Mouse (Mus musculus) lung, embryonic 15.5 days (tissue): ENCODE measurements around the gene Zfp1. TPM values are rescaled to one million over a fixed set of nuclear protein-coding genes. Genes with fewer than 3 reads are reported as not detected.

Experiments
- ATAC-seq: fragments of 200-750 bp; cut with Nextera tagmentation; 2 replicates; pipeline ENCODE4 v1.8.0; 2017; ENCODE audit warnings: moderate number of reproducible peaks, borderline replicate concordance; ENCODE audit not compliant: low FRiP score, low TSS enrichment; ENCODE audit errors: extremely low read depth
- H3K27ac ChIP-seq: fragments of 300-500 bp; sonication (generic); 2 replicates; pipeline ENCODE4 v1.5.1; 2015; ENCODE audit warnings: moderate library complexity, mild to moderate bottlenecking, inconsistent platforms
- H3K27me3 ChIP-seq: fragments of 300-500 bp; sonication (generic); 2 replicates; pipeline ENCODE4 v1.6.1; 2015; ENCODE audit warnings: inconsistent platforms
- H3K36me3 ChIP-seq: fragments of 300-500 bp; sonication (generic); 2 replicates; pipeline ENCODE4 v1.6.1; 2015; ENCODE audit warnings: inconsistent platforms
- H3K4me1 ChIP-seq: fragments of 300-500 bp; sonication (generic); 2 replicates; pipeline ENCODE4 v1.6.1; 2015; ENCODE audit warnings: inconsistent platforms
- H3K4me2 ChIP-seq: fragments of 300-500 bp; sonication (generic); 2 replicates; pipeline ENCODE4 v1.6.1; 2015; ENCODE audit warnings: inconsistent platforms, mild to moderate bottlenecking, moderate library complexity
- H3K4me3 ChIP-seq: fragments of 300-500 bp; sonication (generic); 2 replicates; pipeline ENCODE4 v1.5.1; 2015; ENCODE audit warnings: mild to moderate bottlenecking, inconsistent platforms
- H3K9ac ChIP-seq: fragments of 300-500 bp; sonication (generic); 2 replicates; pipeline ENCODE4 v1.6.1; 2015; ENCODE audit warnings: inconsistent platforms
- H3K9me3 ChIP-seq: fragments of 300-500 bp; sonication (generic); 2 replicates; pipeline ENCODE4 v1.6.1; 2016; ENCODE audit warnings: inconsistent platforms
- WGBS: fragments of 180-500 bp; shearing (Covaris S2); methylation state at CpG from one replicate; pipeline ENCODE4 v1.1.7; 2015; 5-methylcytosine and 5-hydroxymethylcytosine counted together
- polyA plus RNA-seq: library from polyadenylated mRNA; unstranded; fragments of >200 nt; fragmentation: Nextera tagmentation; extraction: Ambion mirVana; gene quantifications from 2 replicates; pipeline ENCODE4 v1.2.1, GENCODE M21; 2015

The Zfp1 gene
- polyA plus RNA-seq, 1 experiment from 2014 or later = 20.0 TPM

DNA sequence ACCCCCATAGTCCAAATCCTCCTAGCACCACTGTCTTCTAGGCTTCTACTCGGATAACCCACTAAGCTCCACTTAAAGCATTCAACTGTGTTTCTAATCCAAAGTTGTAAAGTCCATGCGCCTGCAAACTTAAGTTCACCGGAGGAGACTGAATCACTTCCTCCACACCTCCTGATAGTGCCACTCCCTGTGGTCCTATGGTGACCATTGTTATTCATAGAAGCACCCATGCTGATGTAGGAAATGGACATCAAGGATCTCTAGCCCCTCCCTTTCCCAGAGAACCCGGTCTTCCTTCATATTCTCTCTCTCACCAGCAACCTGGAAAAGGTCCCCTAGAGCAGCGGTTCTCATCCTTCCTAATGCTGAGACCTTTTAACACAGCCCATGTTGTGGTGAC is 30.0 kb upstream of the Zfp1 start:
- Histone ChIP-seq H3K4me3 (no peak overlapping the region), H3K27me3 (no peaks in the 10 kb centered on the region), H3K4me2 (no peak overlapping the region), H3K27ac (no peak overlapping the region), H3K9ac (no peak overlapping the region), H3K9me3 (no peaks in the 10 kb centered on the region), H3K36me3 (peaks cover 13% of the 10 kb centered on the region), H3K4me1 (peaks cover 16% of the 10 kb centered on the region)
- no peak for ATAC-seq
- WGBS = 74% methylated on average over 5 of the region's 5 CpGs

- peak; percentile 35; the same call in 1 of the 2 replicates for ATAC-seq
- H3K36me3 ChIP-seq = peaks cover 10% of the 10 kb centered on the region
- 69% methylated on average over 6 of the region's 6 CpGs for WGBS
- peak overlapping the region; percentile 57 for H3K27ac ChIP-seq
- no peaks in the 10 kb centered on the region for H3K9me3 ChIP-seq
- H3K4me2 ChIP-seq = no peak overlapping the region
- H3K4me1 ChIP-seq = peaks cover 16% of the 10 kb centered on the region
- H3K9ac ChIP-seq = no peak overlapping the region
- no peaks in the 10 kb centered on the region for H3K27me3 ChIP-seq
- no peak overlapping the region for H3K4me3 ChIP-seq
Observed at GRCm38 (mm10) chr8:111614786-111615701, 28.2 kb upstream of the Zfp1 start.

DNA sequence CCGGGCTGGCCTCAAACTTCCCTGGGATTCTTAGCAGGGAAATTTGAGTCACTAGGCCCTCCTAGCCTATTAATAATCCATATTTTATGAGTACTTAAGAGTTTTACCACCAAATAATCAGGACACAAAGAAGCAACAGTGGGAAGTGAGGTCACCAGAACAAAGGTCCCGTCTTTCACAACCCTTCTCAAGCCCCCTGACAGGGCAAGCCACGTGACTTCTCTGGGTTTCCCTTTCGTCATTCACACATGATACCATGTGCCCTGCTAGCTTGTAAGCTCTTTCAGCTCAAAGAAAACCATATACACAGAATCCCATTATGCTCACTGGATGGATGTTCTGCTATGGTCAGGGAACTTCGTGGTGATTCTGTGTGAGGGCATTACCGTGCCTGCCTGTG is 25.4 kb upstream of the Zfp1 start:
- Histone ChIP-seq H3K4me1 (peaks cover 16% of the 10 kb centered on the region), H3K9ac (no peak overlapping the region), H3K36me3 (peaks cover 9% of the 10 kb centered on the region; the same call in 1 of the 2 replicates), H3K9me3 (no peaks in the 10 kb centered on the region), H3K27me3 (no peaks in the 10 kb centered on the region), H3K4me3 (no peak overlapping the region), H3K27ac (no peak overlapping the region; the same call in 1 of the 2 replicates), H3K4me2 (no peak overlapping the region)
- WGBS = 49% methylated on average over 6 of the region's 6 CpGs
- no peak for ATAC-seq

- no peak for ATAC-seq
- Histone ChIP-seq H3K36me3 (peaks cover 9% of the 10 kb centered on the region; the same call in 1 of the 2 replicates), H3K4me2 (no peak overlapping the region), H3K9ac (no peak overlapping the region), H3K4me3 (no peak overlapping the region), H3K4me1 (peaks cover 16% of the 10 kb centered on the region), H3K27ac (no peak overlapping the region; the same call in 1 of the 2 replicates), H3K9me3 (no peaks in the 10 kb centered on the region), H3K27me3 (no peaks in the 10 kb centered on the region)
- WGBS = 71% methylated on average over 4 of the region's 4 CpGs
Observed at GRCm38 (mm10) chr8:111618273-111618672, 24.9 kb upstream of the Zfp1 start.

GRCm38 (mm10) chr8:111619936-111620335 is 23.3 kb upstream of the Zfp1 start:
- Histone ChIP-seq H3K36me3 (peaks cover 9% of the 10 kb centered on the region; the same call in 1 of the 2 replicates), H3K4me1 (peaks cover 17% of the 10 kb centered on the region), H3K9ac (no peak overlapping the region), H3K9me3 (no peaks in the 10 kb centered on the region), H3K4me2 (no peak overlapping the region), H3K4me3 (no peak overlapping the region), H3K27ac (no peak overlapping the region), H3K27me3 (no peaks in the 10 kb centered on the region)
- no peak for ATAC-seq
- 53% methylated on average over 1 of the region's 1 CpGs for WGBS

DNA sequence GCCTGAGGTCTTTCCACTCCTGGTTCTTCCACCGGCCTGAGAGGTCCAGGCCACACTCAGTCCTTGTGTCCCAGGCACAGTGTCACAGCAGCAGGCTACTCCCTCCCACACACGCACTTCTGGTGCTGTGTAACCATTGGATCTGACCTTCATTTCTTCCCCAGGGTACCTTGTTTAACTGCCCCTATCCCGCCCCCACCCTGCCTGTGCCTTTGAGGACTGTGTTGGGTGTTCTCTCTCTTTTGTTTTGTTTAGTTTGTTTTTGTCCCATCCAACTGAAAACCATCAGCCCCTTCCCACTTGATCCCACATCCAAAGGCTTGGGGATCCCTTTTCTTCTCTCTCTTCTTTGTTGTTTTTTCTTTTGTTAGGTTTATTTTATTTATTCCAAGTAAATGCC is 21.1 kb upstream of the Zfp1 start:
- H3K4me3 ChIP-seq = no peak overlapping the region

DNA sequence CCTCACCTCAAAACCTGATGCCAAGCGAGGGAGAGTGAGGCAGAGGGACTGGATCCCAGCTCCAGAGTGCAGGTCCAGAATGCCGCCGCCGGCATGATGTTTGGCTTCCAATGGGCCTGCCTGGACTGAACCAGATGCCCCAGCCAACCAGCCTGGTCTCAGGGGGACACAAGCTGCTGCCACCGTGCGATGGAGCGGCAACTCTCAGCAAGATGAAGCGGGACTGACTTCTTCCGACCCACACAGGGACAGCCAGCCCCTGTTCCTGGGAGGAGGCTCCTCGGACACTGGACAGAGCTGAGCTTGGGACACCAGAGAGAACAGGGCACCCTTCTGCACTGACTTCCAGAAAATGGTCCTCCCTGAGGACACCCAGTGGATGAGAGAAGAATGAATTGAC is 20.6 kb upstream of the Zfp1 start:
- ATAC-seq = no peak
- Histone ChIP-seq H3K4me2 (no peak overlapping the region), H3K4me1 (peaks cover 11% of the 10 kb centered on the region), H3K27me3 (no peaks in the 10 kb centered on the region), H3K36me3 (peaks cover 9% of the 10 kb centered on the region; the same call in 1 of the 2 replicates), H3K9me3 (no peaks in the 10 kb centered on the region), H3K9ac (no peak overlapping the region), H3K4me3 (no peak overlapping the region), H3K27ac (no peak overlapping the region)
- WGBS = 88% methylated on average over 10 of the region's 10 CpGs

More for the DNA sequence above, 21.1 kb upstream of the Zfp1 start:
- Histone ChIP-seq H3K4me1 (peaks cover 11% of the 10 kb centered on the region), H3K27me3 (no peaks in the 10 kb centered on the region), H3K4me2 (no peak overlapping the region), H3K27ac (no peak overlapping the region), H3K9me3 (no peaks in the 10 kb centered on the region), H3K36me3 (peaks cover 9% of the 10 kb centered on the region; the same call in 1 of the 2 replicates), H3K9ac (no peak overlapping the region)
- WGBS = 82% methylated on average over 3 of the region's 3 CpGs
- ATAC-seq = no peak

DNA sequence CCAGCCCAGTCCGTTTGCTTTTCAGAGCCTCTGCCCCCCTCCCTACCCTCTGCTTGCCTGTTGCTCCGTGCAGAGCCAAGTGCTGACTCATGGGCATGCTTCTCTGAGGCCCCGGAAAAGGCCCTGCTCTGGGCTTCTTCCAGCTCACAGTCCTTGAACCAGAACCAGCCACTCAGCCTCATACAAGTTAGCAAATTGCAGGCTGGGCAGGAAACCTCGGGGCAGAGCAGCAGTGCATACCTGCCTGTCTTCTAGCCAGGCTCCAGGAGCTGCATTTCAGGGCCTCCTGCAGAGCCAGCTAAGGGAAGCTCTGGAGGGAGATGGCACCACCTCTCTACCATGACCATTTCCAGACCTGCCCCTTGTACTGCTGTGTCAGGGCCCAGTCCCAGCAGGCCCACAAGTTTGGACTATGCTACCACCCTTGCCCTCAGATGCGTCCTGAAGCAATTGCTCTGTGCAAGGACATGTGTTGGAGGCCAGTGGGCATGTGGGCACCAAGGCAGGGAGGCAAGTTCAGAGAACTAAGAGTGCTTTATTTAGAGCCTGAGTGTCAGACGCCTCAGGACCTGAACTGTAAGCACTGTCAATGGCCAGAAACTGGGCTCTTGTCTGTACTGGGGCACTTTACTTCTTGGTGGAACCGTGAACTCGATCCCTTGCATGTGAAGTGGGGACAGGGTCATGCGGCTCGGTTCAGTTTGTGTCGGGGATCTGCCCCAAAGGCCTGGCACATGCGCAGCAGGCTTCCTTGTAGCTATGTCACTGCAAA is 18.9 kb upstream of the Zfp1 start:
- Histone ChIP-seq H3K4me1 (peaks cover 7% of the 10 kb centered on the region; the same call in 1 of the 2 replicates), H3K9ac (no peak overlapping the region), H3K27ac (peak overlapping the region; percentile 16), H3K9me3 (no peaks in the 10 kb centered on the region), H3K36me3 (peaks cover 6% of the 10 kb centered on the region; the same call in 1 of the 2 replicates), H3K27me3 (no peaks in the 10 kb centered on the region), H3K4me3 (no peak overlapping the region), H3K4me2 (no peak overlapping the region)
- peak; percentile 28 for ATAC-seq
- 72% methylated on average over 12 of the region's 12 CpGs for WGBS

DNA sequence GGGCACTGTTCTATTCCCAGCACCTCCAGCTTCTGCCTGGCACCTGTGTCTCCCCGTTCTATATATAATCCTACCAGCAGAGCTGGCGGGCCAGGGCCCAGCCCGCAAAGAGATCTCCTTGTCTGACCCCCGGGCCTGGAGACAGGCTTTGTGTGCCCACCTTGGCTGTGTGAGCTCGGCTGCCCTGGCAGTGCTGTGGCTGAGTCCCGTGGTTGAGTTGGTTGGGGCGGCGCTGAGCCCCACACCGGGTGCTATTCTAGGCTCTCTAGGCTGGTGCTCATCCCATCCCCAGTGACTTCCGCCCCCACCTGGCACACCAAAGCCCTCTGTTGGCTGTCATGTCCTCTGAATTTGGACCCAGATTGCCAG is 18.4 kb upstream of the Zfp1 start:
- H3K4me2 ChIP-seq = no peak overlapping the region
- peaks cover 6% of the 10 kb centered on the region; the same call in 1 of the 2 replicates for H3K36me3 ChIP-seq
- no peaks in the 10 kb centered on the region for H3K27me3 ChIP-seq
- no peak overlapping the region for H3K9ac ChIP-seq
- peak overlapping the region; percentile 16; the same call in 1 of the 2 replicates for H3K27ac ChIP-seq
- no peaks in the 10 kb centered on the region for H3K9me3 ChIP-seq
- peaks cover 7% of the 10 kb centered on the region for H3K4me1 ChIP-seq
- no peak for ATAC-seq
- H3K4me3 ChIP-seq = no peak overlapping the region
- WGBS = 90% methylated on average over 10 of the region's 10 CpGs

DNA sequence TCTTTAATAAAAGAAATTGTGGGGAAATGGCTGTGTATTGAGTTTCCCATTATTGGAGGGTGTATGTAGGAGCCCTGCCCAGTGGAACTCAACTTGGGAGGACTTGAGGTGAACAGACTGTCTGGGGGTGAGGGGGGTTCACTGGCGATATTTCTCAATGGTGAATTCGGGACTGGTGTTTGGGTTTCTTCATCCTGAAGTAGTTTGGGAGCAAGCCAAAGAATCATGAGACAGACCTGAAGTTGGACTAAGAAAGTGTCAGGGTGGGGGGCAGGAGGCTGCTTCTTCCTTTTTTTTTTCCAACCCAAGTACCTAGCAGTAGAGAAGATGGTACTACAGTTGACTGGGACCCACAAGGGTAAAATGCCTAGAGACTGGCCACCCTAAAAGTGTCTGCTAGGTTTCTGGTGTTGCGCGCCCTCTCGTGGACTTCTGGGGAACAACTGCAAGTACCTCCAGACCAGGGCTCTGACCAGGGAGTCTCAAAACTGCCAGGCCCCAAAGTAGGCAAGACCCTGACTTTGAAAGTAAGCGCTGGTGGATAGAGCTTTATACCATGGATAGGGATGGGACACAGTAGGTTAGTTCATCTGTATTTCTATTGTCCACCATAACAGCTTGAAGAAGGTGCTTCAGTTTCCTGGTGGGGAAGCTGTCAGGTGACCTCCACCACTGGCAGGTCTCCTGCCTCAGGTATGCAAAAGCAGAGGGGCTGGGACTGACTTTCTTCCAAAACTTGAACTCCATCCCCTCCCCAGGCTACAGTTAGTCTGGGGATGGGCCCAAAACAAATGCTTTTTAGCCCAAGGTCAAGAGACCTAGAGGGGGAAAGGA is 17.3 kb upstream of the Zfp1 start:
- 33% methylated on average over 6 of the region's 6 CpGs for WGBS
- H3K36me3 ChIP-seq = 0 out of 2 replicates have a peak, but pooled peaks cover 3% of the 10 kb centered on the region
- H3K4me3 ChIP-seq = no peak overlapping the region
- no peak overlapping the region for H3K9ac ChIP-seq
- no peaks in the 10 kb centered on the region for H3K27me3 ChIP-seq
- no peak overlapping the region for H3K27ac ChIP-seq
- no peak for ATAC-seq
- H3K9me3 ChIP-seq = no peaks in the 10 kb centered on the region
- H3K4me2 ChIP-seq = no peak overlapping the region
- H3K4me1 ChIP-seq = peaks cover 7% of the 10 kb centered on the region

DNA sequence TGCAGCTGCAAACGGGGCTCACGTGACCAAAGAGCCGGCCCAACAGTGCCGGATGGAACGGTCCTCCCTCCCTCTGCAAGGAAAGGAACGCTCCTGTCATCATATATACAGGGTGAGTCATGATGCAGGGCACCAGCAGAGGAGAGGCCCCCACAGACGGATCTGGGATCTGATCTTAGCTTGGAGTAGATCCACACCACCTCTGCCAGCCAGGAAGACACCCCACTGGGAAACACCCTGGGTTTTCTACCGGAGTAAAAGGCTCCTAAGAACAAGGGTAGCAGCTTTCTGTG is 16.7 kb upstream of the Zfp1 start:
- Histone ChIP-seq H3K4me2 (no peak overlapping the region), H3K9ac (no peak overlapping the region), H3K27me3 (no peaks in the 10 kb centered on the region), H3K4me3 (no peak overlapping the region), H3K9me3 (no peaks in the 10 kb centered on the region), H3K36me3 (0 out of 2 replicates have a peak, but pooled peaks cover 3% of the 10 kb centered on the region), H3K27ac (no peak overlapping the region), H3K4me1 (peaks cover 7% of the 10 kb centered on the region)
- 77% methylated on average over 8 of the region's 8 CpGs for WGBS
- no peak for ATAC-seq
